Mouse (Mus musculus) thymus, adult 2 months (tissue): ENCODE measurements around the gene Aldh4a1. TPM values are rescaled to one million over a fixed set of nuclear protein-coding genes. Genes with fewer than 3 reads are reported as not detected.

Experiments
- DNase-seq: peaks from one replicate; pipeline ENCODE4 v3.0.0; 2021
- H3K27ac ChIP-seq: fragments of 200-500 bp; 2 replicates; pipeline ENCODE4 v1.5.1; 2012; ENCODE audit warnings: low read length, control low read depth; ENCODE audit not compliant: control insufficient read depth, insufficient read depth
- H3K27me3 ChIP-seq: fragments of 200-500 bp; 2 replicates; pipeline ENCODE4 v1.6.1; 2012; ENCODE audit warnings: mild to moderate bottlenecking, low read length, moderate library complexity, mixed read lengths; ENCODE audit not compliant: control insufficient read depth, insufficient read depth
- H3K36me3 ChIP-seq: fragments of 200-500 bp; 2 replicates; pipeline ENCODE4 v1.6.1; 2012; ENCODE audit warnings: mild to moderate bottlenecking, low read length, moderate library complexity; ENCODE audit not compliant: control insufficient read depth, insufficient read depth
- H3K4me1 ChIP-seq: fragments of 200-500 bp; replicated peaks from 2 replicates; pipeline ENCODE4 v1.6.1; 2012; ENCODE audit warnings: low read length; ENCODE audit not compliant: control insufficient read depth, insufficient read depth
- H3K4me3 ChIP-seq: fragments of 200-500 bp; 2 replicates; pipeline ENCODE4 v1.5.1; 2012; ENCODE audit warnings: mild to moderate bottlenecking, low read length, control low read depth, moderate library complexity; ENCODE audit not compliant: control insufficient read depth, insufficient read depth
- CTCF ChIP-seq: fragments of 200-500 bp; IDR thresholded peaks from 2 replicates; pipeline ENCODE4 v1.5.1; 2012; ENCODE audit warnings: mild to moderate bottlenecking, control low read depth, low read length, moderate library complexity, borderline replicate concordance; ENCODE audit not compliant: control insufficient read depth, poor library complexity, insufficient read depth; ENCODE audit errors: extremely low read depth
- POLR2A ChIP-seq: fragments of 200-500 bp; IDR thresholded peaks from 2 replicates; pipeline ENCODE4 v1.6.1; 2012; ENCODE audit warnings: mild to moderate bottlenecking, low read length, control low read depth, moderate library complexity; ENCODE audit not compliant: control insufficient read depth, poor library complexity, insufficient read depth; ENCODE audit errors: extremely low read depth
- WGBS: fragments of 180-500 bp; shearing (Covaris S2); methylation state at CpG from one replicate; pipeline ENCODE4 v1.1.7; 2018; 5-methylcytosine and 5-hydroxymethylcytosine counted together
- polyA plus RNA-seq: library from polyadenylated mRNA; depleted of rRNA; stranded (reverse); fragments of >200 nt; gene quantifications from 2 replicates; pipeline ENCODE4 v1.2.3, GENCODE M21; 2012

Gene Aldh4a1
- polyA plus RNA-seq, 1 experiment: 69.2 TPM

DNA sequence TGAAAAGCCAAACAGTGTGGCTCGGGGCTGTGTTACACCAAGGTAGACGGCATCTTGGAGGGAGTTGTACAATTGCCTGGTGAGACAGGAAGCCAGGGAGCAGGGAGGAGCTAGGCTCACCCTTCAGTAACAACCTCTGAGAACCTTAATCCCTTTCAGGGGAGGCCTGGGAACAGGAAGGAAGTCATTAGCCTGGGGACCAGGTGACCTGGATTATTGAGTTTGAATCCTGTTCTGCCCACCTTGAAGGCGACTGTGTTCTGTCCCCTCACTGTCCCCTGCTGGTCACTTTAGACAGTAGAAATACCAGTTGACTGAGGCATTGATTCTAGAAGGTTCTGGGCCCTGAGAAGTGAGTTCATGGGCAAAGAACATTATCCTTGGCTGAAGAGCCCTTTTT is 28.6 kb upstream of the Aldh4a1 start:
- DNase-seq: no peak
- 60% methylated on average over 3 of the region's 3 CpGs for WGBS
- H3K4me3 ChIP-seq: no peak overlapping the region
- no peak for TF ChIP-seq CTCF
- no peak for TF ChIP-seq POLR2A
- no peaks in the 10 kb centered on the region for H3K36me3 ChIP-seq
- peaks cover 36% of the 10 kb centered on the region for H3K4me1 ChIP-seq
- no peaks in the 10 kb centered on the region for H3K27me3 ChIP-seq
- no peak overlapping the region for H3K27ac ChIP-seq

- no peak overlapping the region; the same call in 1 of the 2 replicates for H3K27ac ChIP-seq
- no peak for TF ChIP-seq POLR2A
- TF ChIP-seq CTCF: no peak
- no peak for DNase-seq
- no peaks in the 10 kb centered on the region for H3K27me3 ChIP-seq
- H3K4me1 ChIP-seq: peaks cover 51% of the 10 kb centered on the region
- no peaks in the 10 kb centered on the region for H3K36me3 ChIP-seq
- 21% methylated on average over 9 of the region's 9 CpGs for WGBS
- H3K4me3 ChIP-seq: no peak overlapping the region
Observed at GRCm38 (mm10) chr4:139596715-139597114, 26.0 kb upstream of the Aldh4a1 start.

- WGBS: 16% methylated on average over 20 of the region's 20 CpGs
- no peak overlapping the region for H3K4me3 ChIP-seq
- no peaks in the 10 kb centered on the region for H3K27me3 ChIP-seq
- peaks cover 57% of the 10 kb centered on the region for H3K4me1 ChIP-seq
- DNase-seq: peak; percentile 33
- TF ChIP-seq POLR2A (no peak), CTCF (no peak)
- H3K36me3 ChIP-seq: no peaks in the 10 kb centered on the region
- H3K27ac ChIP-seq: peak overlapping the region; percentile 92; the same call in 1 of the 2 replicates
Observed at GRCm38 (mm10) chr4:139597286-139598284, 25.1 kb upstream of the Aldh4a1 start.

DNA sequence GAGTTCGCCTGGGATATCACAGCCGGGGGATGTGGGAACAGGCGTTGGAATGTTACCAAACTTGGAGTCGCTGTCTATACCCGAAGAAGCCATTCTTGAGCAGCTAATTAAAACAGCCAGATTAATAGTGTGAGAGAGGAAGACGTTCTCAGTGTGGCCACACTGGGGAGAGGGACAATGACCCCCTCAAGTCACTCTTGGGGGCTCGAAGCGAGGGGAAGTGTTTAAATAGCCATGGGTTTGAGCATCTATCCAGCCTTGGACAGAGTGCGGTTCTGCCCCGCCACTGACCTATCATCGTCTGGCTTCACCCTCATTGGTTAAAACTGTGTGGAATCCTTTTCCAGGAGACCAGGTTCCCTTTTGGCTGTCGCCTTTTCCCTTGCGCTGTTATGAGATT is 24.3 kb upstream of the Aldh4a1 start:
- no peak overlapping the region for H3K4me3 ChIP-seq
- WGBS: 31% methylated on average over 13 of the region's 13 CpGs
- TF ChIP-seq CTCF (no peak), POLR2A (no peak)
- H3K27me3 ChIP-seq: no peaks in the 10 kb centered on the region
- peaks cover 63% of the 10 kb centered on the region for H3K4me1 ChIP-seq
- peak overlapping the region; percentile 92 for H3K27ac ChIP-seq
- no peak for DNase-seq
- no peaks in the 10 kb centered on the region for H3K36me3 ChIP-seq

DNA sequence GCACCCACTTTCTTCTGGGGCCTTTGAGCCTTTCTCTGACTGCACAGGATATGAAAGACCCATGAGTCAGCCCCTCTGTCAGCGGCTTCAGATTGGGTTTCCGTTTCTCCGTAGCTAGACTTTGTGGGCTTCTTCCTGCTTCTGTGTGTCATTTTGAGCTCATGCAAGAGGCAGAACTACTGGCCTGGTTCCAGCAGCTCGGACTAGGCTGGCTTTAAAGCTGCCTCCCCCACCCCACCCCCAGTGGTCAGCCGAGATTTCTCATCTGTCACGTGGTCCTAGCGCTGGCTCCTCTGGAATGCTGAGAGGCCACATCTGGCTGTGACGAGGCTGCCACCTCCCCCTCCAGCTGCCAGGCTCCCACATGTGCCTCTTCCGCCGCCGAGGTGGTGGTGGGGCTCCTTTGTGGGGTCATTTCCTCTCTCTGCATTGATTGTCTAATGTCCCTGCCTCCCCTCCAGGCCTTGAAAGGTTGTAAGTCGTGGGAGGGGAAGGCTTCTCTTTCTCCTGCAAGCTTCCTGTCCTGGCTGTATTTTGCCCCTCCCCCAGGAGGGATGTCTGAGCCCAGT is 23.6 kb upstream of the Aldh4a1 start:
- H3K27ac ChIP-seq: peak overlapping the region; percentile 92
- 0% methylated on average over 12 of the region's 12 CpGs for WGBS
- no peak for TF ChIP-seq CTCF
- no peak for TF ChIP-seq POLR2A
- DNase-seq: peak; percentile 74
- no peaks in the 10 kb centered on the region for H3K36me3 ChIP-seq
- H3K27me3 ChIP-seq: no peaks in the 10 kb centered on the region
- H3K4me3 ChIP-seq: peak overlapping the region; percentile 46
- H3K4me1 ChIP-seq: peaks cover 63% of the 10 kb centered on the region

DNA sequence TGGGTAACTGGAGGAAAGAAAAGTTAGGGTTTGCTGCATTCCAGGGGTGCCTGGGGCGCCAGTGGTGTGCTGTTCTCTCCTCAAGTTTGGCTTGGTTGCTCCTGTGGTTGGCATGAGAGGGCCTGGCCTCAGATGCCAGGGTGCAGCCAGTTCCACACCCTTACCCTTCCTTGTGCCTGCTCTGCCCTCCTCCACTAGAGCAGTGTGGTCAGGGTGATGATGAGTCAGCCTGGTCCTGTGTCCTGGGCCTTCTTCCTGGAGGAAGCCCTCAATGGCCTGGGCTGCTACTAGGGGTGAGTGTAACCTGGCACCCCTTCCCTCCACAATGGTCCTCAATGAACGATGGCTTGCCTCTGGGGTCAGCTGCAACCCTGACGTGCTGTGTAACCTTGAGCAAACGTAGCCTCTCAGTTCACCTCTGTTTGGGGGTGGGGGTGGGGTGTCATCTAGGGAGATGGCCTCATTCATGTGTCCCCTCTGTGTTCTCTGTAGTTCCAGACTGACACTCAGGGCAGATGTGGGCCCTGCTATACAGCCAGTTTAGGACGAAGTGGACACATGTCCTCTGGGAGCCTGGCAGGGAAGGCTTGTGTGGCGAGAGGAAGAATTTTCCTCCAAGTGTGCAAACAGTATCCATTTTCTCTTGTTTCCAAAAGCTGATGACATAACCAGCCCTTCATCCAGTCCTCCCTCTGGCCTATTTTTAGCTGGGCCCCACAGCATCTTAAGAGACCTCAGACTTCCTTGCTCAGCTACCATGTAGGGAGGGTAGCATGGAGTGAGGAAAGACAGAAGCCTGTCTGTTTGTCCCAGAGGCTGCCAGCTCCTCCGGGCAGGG is 20.9 kb upstream of the Aldh4a1 start:
- Histone ChIP-seq H3K4me1 (peaks cover 69% of the 10 kb centered on the region), H3K27ac (no peak overlapping the region), H3K36me3 (no peaks in the 10 kb centered on the region), H3K4me3 (no peak overlapping the region), H3K27me3 (no peaks in the 10 kb centered on the region)
- DNase-seq: no peak
- no peak for TF ChIP-seq POLR2A
- TF ChIP-seq CTCF: no peak
- WGBS: 86% methylated on average over 7 of the region's 7 CpGs
